Mouse (Mus musculus) natural killer cell, adult 2 months (primary cell): ENCODE measurements around the gene Wdr95.
"Not testable (repeated sequence)": the region's sequence is repeated elsewhere in the genome, so short reads cannot be mapped to it uniquely, and the experiment has no call there.

Experiments used
- DNase-seq, 2 experiments: peaks; one replicate each; pipeline ENCODE4 v3.0.0; 2022; ENCODE audit warnings: low spot score in 2 of 2

Gene Wdr95

GRCm38 (mm10) chr5:149517116-149517515, 11.4 kb upstream of the Wdr95 start:
- no peak for DNase-seq

- no peak for DNase-seq
These were observed 7.7 kb upstream of the Wdr95 start for GRCm38 (mm10) chr5:149520806-149521205.

GRCm38 (mm10) chr5:149523856-149524241, 4.6 kb upstream of the Wdr95 start:
- no peak for DNase-seq

- peak; percentile 33 to 61 for DNase-seq
These were observed 4.1 kb upstream of the Wdr95 start for GRCm38 (mm10) chr5:149524242-149524858.

GRCm38 (mm10) chr5:149525055-149525785, 3.3 kb upstream of the Wdr95 start:
- DNase-seq, result peak; percentile 3 to 13

- DNase-seq, result peak; percentile 10 to 18
These were observed 2.0 kb upstream of the Wdr95 start for GRCm38 (mm10) chr5:149526467-149526951.

GRCm38 (mm10) chr5:149527292-149527691, 1.2 kb upstream of the Wdr95 start:
- not testable (repeated sequence) for DNase-seq

- no peak for DNase-seq
These were observed 5.4 kb downstream of the Wdr95 start for GRCm38 (mm10) chr5:149533847-149534246.

- no peak for DNase-seq
These were observed 7.5 kb downstream of the Wdr95 start for GRCm38 (mm10) chr5:149536005-149536404.

GRCm38 (mm10) chr5:149537796-149538511, 9.5 kb downstream of the Wdr95 start:
- DNase-seq, result no peak

- no peak for DNase-seq
These were observed 10.1 kb downstream of the Wdr95 start for GRCm38 (mm10) chr5:149538531-149538930.

- no peak for DNase-seq
These were observed 10.6 kb downstream of the Wdr95 start for GRCm38 (mm10) chr5:149539051-149539450.

GRCm38 (mm10) chr5:149551179-149551578, 22.7 kb downstream of the Wdr95 start:
- no peak for DNase-seq

- peak; percentile 1 to 17 for DNase-seq
These were observed 24.3 kb downstream of the Wdr95 start for GRCm38 (mm10) chr5:149552742-149553141.

GRCm38 (mm10) chr5:149553373-149553772, 24.9 kb downstream of the Wdr95 start:
- DNase-seq, result no peak

- no peak for DNase-seq
These were observed 25.9 kb downstream of the Wdr95 start for GRCm38 (mm10) chr5:149554397-149554796.

- DNase-seq, result no peak
These were observed 32.6 kb downstream of the Wdr95 start for GRCm38 (mm10) chr5:149560903-149561588.

- DNase-seq, result no peak
These were observed 37.5 kb downstream of the Wdr95 start for GRCm38 (mm10) chr5:149566026-149566425.

- DNase-seq, result no peak
These were observed 38.5 kb downstream of the Wdr95 start for GRCm38 (mm10) chr5:149566957-149567356.

GRCm38 (mm10) chr5:149568993-149569392, 40.5 kb downstream of the Wdr95 start:
- DNase-seq, result no peak

GRCm38 (mm10) chr5:149576977-149577376, 48.5 kb downstream of the Wdr95 start:
- DNase-seq, result no peak

GRCm38 (mm10) chr5:149577449-149577848, 49.0 kb downstream of the Wdr95 start:
- DNase-seq, result no peak
